Mouse (Mus musculus): ENCODE measurements at regions not wholly inside any gene's neighbourhood (a gene's known extent, or its start where the extent isn't known, plus 50 kb on each side); places are given as distances from the start of the nearest gene placed in this dataset.

DNA sequence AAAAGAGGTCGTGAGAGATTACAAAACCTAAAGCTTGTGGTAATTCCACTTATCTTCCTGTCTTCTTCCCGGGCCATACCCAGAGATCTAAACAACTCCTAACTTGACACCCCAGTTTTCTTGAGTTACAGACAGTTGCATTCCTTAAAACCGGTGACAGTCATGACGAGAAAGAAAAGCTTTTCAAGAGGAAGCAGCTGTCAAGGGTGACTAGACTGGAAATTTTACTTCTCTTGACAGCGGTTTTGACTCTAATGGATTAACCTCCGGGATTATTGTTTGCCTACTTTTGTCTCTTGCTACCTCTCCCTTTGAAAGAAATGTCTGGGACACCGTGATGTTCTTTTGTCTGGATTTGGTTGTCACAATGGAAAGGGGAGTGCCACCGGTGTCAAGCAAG, 170.9 kb downstream of the Spry2 start:
- no peak for ATAC-seq (ENCODE audit: extremely low read depth, insufficient number of reproducible peaks, low FRiP score, poor library complexity, severe bottlenecking)

DNA sequence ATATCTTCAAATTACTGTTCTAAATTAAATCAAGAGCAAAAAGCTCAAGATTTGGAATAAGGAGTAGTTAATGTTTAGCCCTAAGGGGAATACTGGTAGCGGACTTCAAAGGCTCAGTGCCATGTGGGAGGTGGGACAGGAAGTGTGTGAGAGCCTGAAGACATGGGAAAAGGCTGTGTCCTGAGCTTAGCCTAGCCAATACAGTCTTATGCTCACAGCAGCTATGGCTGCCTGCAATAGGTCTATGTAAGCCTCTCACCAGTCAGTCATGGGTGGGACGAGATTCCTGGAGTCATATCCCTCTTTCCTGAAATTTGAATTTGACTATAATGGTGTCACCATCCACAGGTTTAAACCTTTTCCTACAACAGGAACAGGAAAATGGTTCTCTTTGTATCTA, 173.7 kb downstream of the Spry2 start:
- ATAC-seq (ENCODE audit: extremely low read depth, insufficient number of reproducible peaks, low FRiP score, poor library complexity, severe bottlenecking) = no peak

DNA sequence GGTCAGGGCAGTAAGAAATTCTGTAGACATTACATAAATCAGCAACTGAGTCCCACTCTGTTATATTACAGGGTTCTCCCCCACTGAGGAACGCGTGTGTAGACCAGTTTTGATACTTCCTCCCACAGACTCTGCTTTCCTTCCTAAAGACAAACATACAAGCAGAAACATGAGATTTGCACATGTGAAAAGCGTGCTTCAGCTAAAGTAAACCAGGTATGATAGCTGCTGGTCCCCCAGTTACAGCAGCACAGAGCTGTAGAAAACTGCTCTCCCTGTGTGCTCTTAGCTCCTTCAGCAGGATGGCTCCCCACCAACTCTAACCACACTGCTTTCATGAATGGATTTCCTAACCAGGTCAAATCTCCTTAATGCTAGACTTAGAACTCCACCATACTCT, 175.0 kb downstream of the Spry2 start:
- ATAC-seq (ENCODE audit: extremely low read depth, insufficient number of reproducible peaks, low FRiP score, poor library complexity, severe bottlenecking) = no peak

DNA sequence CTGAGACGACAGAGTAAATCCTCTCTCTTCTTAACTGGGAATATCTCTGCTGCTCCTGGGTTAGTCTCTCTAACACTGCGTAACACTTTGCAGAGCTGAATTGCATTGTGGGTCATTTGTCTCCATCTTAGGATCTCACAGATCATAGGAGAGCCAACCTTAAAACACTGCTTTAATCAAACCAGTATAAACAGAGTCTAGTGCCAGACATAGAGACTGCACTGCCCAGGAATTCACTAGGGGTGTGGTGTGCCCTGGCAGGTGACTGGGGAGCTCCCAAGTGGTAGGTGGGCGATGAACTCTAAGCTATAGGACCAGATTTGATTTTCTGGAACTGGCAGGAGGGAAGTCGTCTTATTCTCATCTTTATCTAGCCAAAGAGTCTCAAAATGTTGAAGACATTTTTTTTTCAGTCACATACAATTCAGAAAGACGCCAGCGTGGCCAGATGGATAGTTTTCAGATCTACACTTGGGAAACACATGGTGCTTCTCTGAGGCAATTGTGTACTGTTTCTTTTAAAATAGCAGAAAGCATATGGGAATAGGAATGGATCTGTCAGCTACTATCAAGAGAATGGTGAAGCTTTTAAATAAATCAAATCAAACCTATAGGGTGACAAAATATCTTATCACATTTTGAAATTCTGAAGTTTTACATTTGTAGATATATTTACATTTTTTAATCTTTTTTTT, 175.7 kb downstream of the Spry2 start:
- no peak for ATAC-seq (ENCODE audit: extremely low read depth, insufficient number of reproducible peaks, low FRiP score, poor library complexity, severe bottlenecking)

DNA sequence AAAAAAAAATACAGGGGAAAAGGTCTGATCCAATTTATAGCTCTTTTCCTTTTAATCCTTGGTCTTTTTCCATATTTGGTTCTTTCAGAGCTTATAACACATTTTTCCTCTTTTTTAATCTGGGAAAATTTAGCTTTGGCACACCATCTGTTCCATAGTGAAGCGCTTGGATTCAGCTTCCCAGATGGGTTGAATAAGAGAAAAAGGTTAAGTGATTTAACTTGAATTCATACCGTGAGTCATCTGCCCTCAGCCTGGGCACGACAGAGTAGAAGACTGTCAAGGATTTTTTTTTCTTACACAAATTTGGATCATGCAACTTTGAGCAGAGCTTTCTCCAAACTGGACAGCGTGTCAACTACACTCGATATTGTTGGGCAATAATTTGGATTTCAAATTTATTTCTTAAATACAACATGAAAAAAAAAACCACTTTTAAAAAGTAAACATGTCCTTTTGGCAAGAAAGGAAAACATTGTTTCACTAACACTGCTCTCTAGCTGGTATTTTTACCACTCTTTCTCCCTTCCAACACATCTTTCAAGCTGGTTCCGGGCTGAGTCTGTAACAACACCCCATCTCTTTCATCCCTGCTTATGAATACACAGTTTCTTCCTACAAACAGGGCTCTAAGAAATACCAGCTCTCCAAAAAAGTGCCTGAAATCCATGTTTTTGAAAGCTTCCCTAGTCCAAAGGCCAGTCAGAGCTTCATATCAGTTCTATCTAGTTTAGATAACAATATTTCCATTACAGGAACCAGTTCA, 177.8 kb downstream of the Spry2 start:
- no peak for ATAC-seq (ENCODE audit: extremely low read depth, insufficient number of reproducible peaks, low FRiP score, poor library complexity, severe bottlenecking)

DNA sequence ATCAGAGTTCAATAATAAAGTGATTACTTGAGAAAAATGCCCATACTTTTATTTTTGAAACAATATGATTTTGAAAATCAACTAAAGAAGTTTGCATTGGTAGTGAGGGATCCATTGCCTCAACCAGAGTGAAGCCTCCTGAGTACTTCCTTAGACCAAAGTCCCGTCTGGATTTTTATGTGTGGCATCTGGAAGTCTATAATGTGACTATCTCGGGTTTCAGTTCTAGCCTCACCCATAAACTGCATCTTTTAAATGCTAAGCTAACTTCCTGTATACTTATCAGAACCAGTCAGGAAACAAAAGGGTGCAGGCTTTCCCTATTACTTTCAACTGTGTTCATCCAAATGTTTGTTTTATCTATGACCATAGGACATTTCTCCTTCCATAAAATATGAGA, 178.8 kb downstream of the Spry2 start:
- ATAC-seq (ENCODE audit: extremely low read depth, insufficient number of reproducible peaks, low FRiP score, poor library complexity, severe bottlenecking) = no peak

DNA sequence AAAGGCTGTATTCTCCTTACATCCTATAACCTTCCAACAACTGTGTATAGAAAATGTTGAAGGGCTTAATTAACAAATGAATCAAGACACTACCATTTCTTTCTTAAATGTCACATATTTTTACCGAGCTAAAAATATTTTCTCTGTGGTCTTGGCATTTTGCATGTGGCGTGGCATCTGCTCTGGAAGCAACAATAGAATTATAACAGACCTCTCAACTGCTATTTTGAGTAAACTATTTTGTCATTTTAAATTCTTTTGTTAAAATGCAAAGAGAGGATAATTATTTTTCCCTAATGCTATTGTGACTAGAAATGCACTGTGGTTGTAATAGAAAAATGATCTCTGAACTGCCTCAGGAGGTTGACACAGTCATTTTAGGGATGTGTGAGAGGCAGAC, 187.9 kb downstream of the Spry2 start:
- no peak for ATAC-seq (ENCODE audit: extremely low read depth, insufficient number of reproducible peaks, low FRiP score, poor library complexity, severe bottlenecking)

DNA sequence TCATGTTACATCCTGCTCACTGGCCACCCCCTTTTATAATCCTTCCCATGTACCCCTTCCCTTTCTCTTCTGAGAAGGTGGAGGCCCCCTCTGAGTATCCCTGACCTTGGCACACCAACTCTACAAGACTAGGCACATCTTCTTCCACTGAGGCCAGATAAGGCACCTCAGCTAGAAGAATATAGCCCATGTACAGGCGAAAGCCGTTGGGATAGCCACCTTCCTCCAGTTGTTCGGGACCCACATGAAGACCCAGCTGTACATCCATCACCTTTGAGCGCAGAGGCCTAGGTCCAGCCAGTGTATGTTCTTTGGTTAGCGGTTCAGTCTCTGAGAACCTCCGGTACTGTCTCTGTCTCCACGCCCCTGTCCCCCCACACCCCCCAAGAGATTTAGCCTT, 189.9 kb downstream of the Spry2 start:
- ATAC-seq (ENCODE audit: extremely low read depth, insufficient number of reproducible peaks, low FRiP score, poor library complexity, severe bottlenecking) = no peak

DNA sequence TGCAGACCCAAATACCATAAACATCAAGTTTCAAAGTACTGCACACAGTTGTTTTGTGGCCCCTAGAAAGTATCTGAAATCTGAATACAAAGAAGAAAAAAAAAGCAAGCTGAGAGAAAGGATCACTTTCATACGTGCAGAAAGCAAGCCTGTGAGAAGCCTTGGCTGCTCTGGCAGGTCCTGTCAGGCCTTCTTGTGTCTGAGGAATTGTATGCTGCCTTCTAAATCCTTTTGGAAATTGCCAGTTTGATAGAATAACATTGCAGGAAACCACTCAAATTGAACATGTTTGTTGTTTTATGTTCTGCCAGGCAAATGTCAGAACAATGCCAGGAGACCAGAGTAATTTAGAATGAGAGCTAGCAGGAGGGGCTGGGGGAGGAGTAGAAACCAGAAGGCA, 198.0 kb downstream of the Spry2 start:
- no peak for ATAC-seq (ENCODE audit: extremely low read depth, insufficient number of reproducible peaks, low FRiP score, poor library complexity, severe bottlenecking)

DNA sequence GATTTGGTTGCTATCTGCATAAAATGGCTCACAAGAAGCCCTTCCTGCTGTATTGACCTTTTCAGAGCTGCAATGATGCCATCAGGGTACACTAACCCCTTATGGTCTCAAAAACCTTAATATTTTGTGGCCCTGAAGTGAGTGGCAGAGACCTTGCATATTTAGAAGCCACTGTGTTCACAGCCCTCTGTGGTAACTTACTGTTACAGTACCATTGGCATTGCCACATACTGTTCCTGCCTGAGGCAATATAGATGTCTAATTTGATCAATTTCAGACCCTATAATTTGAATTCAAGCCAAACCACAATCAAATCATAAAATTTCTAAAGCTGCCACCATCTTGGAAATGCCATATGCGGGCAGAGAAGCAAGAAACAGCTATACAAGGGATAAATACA, 198.5 kb downstream of the Spry2 start:
- no peak for ATAC-seq (ENCODE audit: extremely low read depth, insufficient number of reproducible peaks, low FRiP score, poor library complexity, severe bottlenecking)

DNA sequence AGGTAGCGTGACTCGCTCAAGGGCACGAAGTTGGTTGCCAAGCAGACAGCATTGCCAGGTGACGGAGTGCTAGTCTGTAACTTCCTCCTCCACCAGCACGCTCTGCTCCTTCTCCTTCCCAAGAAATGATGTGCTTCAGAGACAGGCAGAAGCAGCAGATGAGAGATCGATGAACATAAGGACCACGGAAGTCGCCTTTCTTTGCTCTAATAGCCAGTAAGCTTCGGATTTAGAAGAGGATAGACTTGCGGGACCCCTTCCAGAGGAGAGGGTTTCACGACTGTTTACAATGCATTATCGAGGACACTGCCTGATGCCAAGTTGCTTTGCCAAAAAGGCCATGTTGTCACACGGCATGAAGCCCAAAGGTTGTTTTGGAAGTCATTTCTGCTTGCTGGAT, 199.2 kb downstream of the Spry2 start:
- ATAC-seq (ENCODE audit: extremely low read depth, insufficient number of reproducible peaks, low FRiP score, poor library complexity, severe bottlenecking) = no peak

DNA sequence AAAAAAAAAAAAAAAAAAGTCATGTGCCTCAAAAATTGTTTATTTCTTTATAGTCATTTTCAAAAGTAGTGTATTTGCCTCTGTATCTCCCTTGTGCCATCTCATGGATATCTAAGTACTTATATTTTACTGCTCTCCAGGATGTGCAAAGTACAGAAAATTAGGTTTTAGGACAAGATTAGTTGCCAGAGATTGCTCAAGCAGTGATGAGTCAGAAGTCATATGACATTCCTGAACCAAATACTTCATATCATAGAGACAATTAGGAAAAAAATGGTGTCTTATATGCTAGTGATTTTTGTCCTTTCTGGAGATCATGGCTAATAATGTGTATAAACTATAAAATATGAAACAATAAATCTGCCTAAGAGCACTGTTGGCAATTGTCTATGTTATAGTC, 201.7 kb downstream of the Spry2 start:
- no peak for ATAC-seq (ENCODE audit: extremely low read depth, insufficient number of reproducible peaks, low FRiP score, poor library complexity, severe bottlenecking)

DNA sequence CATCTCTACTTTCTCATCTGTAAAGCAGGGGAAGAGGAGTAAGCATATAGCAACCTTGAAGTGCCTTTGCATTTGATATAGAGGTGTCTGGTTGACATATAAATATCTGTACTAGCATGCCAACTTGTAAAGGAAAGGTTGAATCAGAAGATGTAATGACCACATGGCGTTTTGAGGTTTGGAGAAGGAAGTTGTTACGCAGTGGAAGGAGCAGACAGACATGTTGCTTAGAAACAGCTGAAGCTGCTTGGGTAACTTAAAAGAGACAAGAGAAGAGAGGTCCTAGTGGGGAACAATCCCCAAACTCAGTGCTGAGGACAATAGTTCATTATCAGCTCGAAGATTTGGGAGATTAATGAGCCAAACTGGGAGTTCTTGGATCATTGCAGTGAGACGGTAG, 202.9 kb downstream of the Spry2 start:
- no peak for ATAC-seq (ENCODE audit: extremely low read depth, insufficient number of reproducible peaks, low FRiP score, poor library complexity, severe bottlenecking)

DNA sequence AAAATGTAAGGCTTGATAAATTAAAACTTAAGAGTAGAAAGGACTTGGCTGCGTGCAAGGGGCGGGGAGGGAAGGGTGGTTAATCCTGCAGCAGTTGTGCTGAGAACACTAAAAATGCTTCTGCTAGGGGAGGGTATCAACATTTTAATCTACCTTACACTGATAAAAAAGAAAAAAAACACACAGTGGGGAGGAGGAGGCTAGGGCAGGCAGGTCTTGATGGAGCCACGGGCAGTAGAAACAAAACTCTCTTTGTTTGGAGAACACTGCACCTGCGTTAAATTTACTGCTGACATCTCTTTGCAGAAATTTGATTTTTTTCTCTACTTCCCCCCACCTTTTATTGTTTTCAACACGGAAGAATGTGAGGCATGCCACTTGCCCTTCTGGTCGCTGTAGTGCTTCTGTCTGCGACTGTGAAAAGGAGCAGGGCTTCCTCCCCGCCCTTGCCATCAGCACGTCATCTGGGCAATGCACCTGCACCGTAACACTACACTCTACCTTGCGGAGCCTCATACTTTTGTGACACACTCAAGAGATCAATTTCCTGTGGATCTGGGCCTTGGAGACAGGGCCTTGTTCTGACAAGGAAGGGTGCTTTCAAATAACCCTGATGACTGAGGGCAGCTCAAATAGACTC, 211.7 kb downstream of the Spry2 start:
- no peak for ATAC-seq (ENCODE audit: extremely low read depth, insufficient number of reproducible peaks, low FRiP score, poor library complexity, severe bottlenecking)

DNA sequence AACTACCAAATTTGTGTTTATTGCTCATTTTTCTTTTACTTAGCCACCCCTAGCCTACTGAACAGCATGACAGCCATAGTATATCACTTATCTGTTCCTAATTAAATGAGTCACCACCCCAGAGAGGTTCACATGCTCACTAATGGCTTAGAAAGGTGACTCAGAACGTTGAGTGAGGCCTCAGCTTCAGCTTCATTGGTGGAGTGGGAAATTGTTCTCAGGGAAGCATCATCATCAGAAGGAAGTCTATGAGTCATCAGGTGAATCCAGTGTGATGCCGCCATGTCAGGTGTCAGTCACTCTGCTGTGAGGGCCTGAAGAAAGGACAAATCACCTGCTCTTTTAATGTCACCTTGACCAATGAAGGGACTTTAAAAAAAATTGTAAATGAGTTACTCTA, 212.3 kb downstream of the Spry2 start:
- no peak for ATAC-seq (ENCODE audit: extremely low read depth, insufficient number of reproducible peaks, low FRiP score, poor library complexity, severe bottlenecking)

DNA sequence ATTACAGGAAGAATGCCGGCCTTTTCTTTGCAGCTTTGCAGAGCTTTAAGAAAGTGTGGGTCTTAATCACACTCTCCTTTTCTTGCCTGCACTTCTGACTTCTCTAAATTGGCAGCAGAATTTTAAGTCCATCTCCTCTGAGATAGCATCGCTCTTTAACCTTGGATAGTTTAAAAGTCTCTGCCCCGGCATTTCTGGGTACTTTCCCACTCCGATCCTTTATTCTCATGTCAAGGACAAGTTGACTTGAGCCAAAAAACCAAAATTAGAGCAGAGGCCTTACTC, 220.0 kb downstream of the Spry2 start:
- ATAC-seq (ENCODE audit: extremely low read depth, insufficient number of reproducible peaks, low FRiP score, poor library complexity, severe bottlenecking) = no peak

DNA sequence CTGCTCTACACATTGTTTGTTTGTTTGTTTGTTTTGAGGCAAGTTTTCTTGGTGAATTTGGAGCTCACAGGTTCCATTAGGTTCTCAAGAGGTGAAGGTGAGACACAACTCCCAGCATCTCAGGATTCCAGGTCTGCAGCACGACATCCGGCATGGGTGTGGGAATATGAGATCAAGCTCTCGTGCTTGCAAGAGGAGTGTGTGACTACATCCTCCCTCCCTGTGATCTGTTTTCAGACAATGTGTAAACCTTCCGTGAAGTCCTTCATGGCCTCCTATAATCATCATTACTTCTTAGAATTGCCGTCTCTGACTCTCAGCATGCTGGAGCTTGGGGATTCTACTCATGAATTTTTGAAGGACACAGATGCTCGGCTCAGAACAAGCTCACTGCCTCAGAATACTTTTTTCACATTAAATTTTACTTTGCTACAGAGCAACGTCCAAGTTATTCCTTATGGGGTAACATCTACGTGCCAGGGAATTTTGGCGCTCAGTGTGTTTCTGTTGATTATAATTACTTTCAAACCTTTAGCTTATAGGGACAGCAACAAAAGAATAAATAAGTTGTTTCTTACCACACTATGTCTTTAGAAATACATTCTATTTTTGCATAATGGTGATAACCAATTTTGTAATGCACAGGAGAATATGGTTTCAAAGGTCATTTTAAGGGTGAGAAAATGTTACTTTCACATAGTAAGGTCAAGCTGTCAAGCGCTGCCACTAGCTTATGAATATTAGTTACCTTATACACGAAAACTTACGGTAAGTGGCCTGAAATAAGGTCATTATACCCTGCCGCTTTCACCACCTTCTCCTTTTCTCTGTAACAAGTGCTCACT, 220.6 kb downstream of the Spry2 start:
- no peak for ATAC-seq (ENCODE audit: extremely low read depth, insufficient number of reproducible peaks, low FRiP score, poor library complexity, severe bottlenecking)

DNA sequence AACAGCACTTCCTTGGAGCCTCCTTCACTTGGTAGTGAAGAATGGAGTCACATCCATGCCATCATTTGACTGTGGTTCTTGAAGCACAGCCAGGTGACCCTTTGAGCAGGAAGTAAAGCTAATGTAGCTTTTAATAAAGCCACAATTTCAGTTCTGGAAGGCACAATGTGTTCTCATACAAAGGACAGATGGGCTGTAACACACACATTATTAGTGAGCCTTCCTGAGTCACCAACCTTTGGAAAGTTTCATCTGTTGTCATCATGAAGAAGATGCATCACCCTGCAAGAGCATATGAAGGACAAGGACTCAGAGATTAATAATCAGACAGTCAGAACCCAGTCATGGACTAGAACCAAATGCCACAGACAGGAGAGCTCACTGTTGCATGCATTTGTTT, 221.6 kb downstream of the Spry2 start:
- ATAC-seq (ENCODE audit: extremely low read depth, insufficient number of reproducible peaks, low FRiP score, poor library complexity, severe bottlenecking) = no peak

DNA sequence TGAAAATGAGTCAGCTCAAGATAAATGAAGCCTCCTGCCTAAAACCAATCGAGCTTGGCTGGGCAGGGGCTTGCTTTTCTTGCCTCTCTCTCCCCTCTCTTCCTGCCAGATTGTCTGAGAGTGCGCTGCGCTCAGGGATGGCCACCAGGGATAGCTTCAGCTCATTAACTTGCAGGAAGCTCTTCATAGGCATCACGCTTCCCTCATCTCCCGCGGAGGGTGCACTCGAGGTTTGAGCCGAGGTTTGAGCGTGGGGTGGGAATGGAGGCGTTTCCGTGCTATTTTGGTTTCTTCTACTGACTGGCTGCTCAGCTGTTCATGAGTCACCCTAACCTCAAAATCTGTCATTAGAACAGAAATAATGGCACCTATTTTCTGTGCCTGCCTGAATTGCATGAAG, 227.7 kb downstream of the Spry2 start:
- ATAC-seq (ENCODE audit: extremely low read depth, insufficient number of reproducible peaks, low FRiP score, poor library complexity, severe bottlenecking) = no peak

DNA sequence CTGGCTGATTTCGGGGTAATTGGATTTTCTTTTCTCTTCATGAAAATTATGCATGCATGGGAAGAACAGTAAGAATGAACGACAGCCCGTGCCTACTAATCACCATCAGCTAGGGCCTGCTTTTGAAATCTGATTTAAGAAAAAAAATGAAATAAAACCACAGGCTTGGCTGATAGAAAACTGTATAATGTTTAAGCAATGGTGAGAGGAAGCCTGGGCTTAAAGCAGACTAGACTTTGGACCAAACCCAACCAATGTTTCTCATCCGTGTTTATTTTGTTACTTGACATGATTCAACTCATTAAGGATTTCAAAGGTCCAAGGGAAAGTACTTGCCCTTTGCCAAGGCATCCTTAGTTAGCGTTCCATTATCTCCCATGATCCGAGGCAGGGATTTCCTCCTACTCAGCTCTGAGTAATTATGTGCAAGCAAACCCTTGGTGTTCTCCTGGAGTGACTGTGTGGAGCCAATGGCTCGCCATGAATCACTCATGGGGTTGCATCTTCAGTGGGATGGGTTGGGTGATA, 231.9 kb downstream of the Spry2 start:
- no peak for ATAC-seq (ENCODE audit: extremely low read depth, insufficient number of reproducible peaks, low FRiP score, poor library complexity, severe bottlenecking)
